Mouse (Mus musculus): ENCODE measurements around the gene Car6. TPM values are rescaled to one million over a fixed set of nuclear protein-coding genes. Genes with fewer than 3 reads are reported as not detected.

Car6 gene
- total and polyA plus RNA-seq, 3 experiments: not detected

DNA sequence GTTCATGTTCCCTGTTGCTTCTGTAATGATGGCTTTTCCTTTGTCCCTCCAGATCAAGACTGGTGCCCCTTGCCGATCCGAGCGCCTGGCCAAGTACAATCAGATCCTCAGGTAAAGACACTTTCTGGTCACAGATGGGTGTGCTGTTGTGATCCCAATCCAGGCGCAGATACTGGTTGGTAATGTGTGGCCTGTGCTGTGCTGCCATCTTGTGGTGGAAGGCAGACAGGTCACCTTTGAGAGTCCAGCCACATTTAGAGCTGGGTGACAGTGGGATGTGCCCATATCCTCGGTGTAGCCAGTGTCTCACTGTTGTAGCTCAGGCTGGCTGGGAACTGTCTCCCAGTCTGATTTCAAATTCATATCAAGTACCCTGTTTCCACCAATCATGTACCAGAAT lies 46.9 kb upstream of the Car6 start:
- in situ Hi-C loops (cut with MboI; ENCODE audit: low pct_ligation_motif_present, low pct_unique_long_range_greater_than_20kb, low sequenced_read_pairs) (no loop called here), dilution Hi-C loops (cut with MboI; ENCODE audit: extremely low pct_ligation_motif_present, extremely low pct_unique_long_range_greater_than_20kb, low sequenced_read_pairs) (no loop called here)
- Histone ChIP-seq H3K4me1 (ENCODE audit: control insufficient read depth in 1 of 2, insufficient read depth in 2 of 2) (peaks cover 0 to 16% of the 10 kb centered on the region in 2 experiments; a peak in 2 of 4 replicates), H3K79me2 (replicated peaks; ENCODE audit: control insufficient read depth, extremely low read depth, insufficient read depth, poor library complexity, severe bottlenecking) (peaks cover 4% of the 10 kb centered on the region), H3K27ac (ENCODE audit: insufficient read depth, low read depth) (no peak overlapping the region), H3K4me3 (replicated peaks in 1 of 3; ENCODE audit: low read depth in 2 of 3, low read length in 2 of 3, poor library complexity in 1 of 3) (no peak overlapping the region), H3K9me3 (replicated peaks; ENCODE audit: low read length) (no peaks in the 10 kb centered on the region), H3K9ac (ENCODE audit: insufficient read depth, low read depth) (no peak overlapping the region), H3K4me2 (ENCODE audit: insufficient read depth, low read depth, poor library complexity, severe bottlenecking) (no peak overlapping the region), H3K36me3 (replicated peaks in 1 of 2; ENCODE audit: control insufficient read depth in 1 of 2, insufficient read depth in 1 of 2, low read length in 1 of 2) (peaks cover 79 to 93% of the 10 kb centered on the region in 2 experiments), H3K27me3 (replicated peaks) (no peaks in the 10 kb centered on the region)
- peak; percentile 71 for DNase-seq (ENCODE audit: extremely low read depth)
- TF ChIP-seq CTCF (conservative IDR thresholded peaks at IDR 0.05 in 1 of 2, IDR thresholded peaks at IDR 0.05 in 1 of 2; ENCODE audit: low read depth in 2 of 2, low read length in 2 of 2) (peak; percentile 71 to 85), MYC (IDR thresholded peaks at IDR 0.05; ENCODE audit: low read depth, low read length) (no peak), SMC3 (IDR thresholded peaks at IDR 0.05; ENCODE audit: low read depth, low read length) (peak; percentile 48), ELF1 (IDR thresholded peaks at IDR 0.05; ENCODE audit: low read depth, low read length) (no peak), RAD21 (IDR thresholded peaks at IDR 0.05; ENCODE audit: low read depth, low read length) (peak; percentile 48)

DNA sequence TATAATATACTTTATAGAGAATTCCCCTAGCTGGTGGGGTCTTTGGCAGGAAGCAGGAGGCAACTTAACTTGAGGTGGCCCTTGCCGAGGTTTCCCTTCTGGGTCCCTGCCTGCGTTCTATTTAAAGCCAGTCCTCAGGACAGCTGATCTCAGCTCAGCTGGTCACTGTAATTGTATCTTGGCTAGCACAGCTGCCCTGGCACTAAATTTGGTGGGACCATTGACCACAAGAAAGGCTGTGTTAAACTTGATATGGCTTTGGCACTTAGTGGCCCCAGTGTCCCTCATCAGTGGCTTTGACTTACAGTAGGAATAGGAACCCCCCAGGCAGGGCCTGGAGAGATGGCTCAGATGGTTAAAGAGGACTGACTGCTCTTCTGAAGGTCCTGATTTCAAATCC lies 44.7 kb upstream of the Car6 start:
- Histone ChIP-seq H3K27me3 (replicated peaks) (no peaks in the 10 kb centered on the region), H3K9ac (ENCODE audit: insufficient read depth, low read depth) (no peak overlapping the region), H3K4me3 (replicated peaks in 1 of 3; ENCODE audit: low read depth in 2 of 3, low read length in 2 of 3, poor library complexity in 1 of 3) (no peak overlapping the region), H3K9me3 (replicated peaks; ENCODE audit: low read length) (no peaks in the 10 kb centered on the region), H3K4me2 (ENCODE audit: insufficient read depth, low read depth, poor library complexity, severe bottlenecking) (no peak overlapping the region), H3K4me1 (ENCODE audit: control insufficient read depth in 1 of 2, insufficient read depth in 2 of 2) (peaks cover 3 to 37% of the 10 kb centered on the region in 2 experiments), H3K79me2 (replicated peaks; ENCODE audit: control insufficient read depth, extremely low read depth, insufficient read depth, poor library complexity, severe bottlenecking) (peaks cover 22% of the 10 kb centered on the region), H3K27ac (ENCODE audit: insufficient read depth, low read depth) (no peak overlapping the region), H3K36me3 (replicated peaks in 1 of 2; ENCODE audit: control insufficient read depth in 1 of 2, insufficient read depth in 1 of 2, low read length in 1 of 2) (peaks cover 93 to 97% of the 10 kb centered on the region in 2 experiments)
- TF ChIP-seq MEF2A (IDR thresholded peaks at IDR 0.05; ENCODE audit: borderline replicate concordance, low read depth, low read length): no peak
- no peak for TF ChIP-seq E2F4 (IDR thresholded peaks at IDR 0.05; ENCODE audit: insufficient replicate concordance, low read depth, low read length)
- TF ChIP-seq SMC3 (IDR thresholded peaks at IDR 0.05; ENCODE audit: low read depth, low read length): no peak
- TF ChIP-seq MYC (IDR thresholded peaks at IDR 0.05; ENCODE audit: low read depth, low read length): no peak
- no peak for TF ChIP-seq ZKSCAN1 (IDR thresholded peaks at IDR 0.05; ENCODE audit: borderline replicate concordance, low read depth, low read length)
- no peak for TF ChIP-seq KAT2A (IDR thresholded peaks at IDR 0.05; ENCODE audit: insufficient replicate concordance, low read length)
- no peak for TF ChIP-seq UBTF (IDR thresholded peaks at IDR 0.05; ENCODE audit: low read depth, low read length)
- TF ChIP-seq MAFK (IDR thresholded peaks at IDR 0.05; ENCODE audit: insufficient replicate concordance, low read length): no peak
- no peak for TF ChIP-seq USF1 (IDR thresholded peaks at IDR 0.05; ENCODE audit: low read depth, low read length)
- dilution Hi-C loops (cut with MboI; ENCODE audit: extremely low pct_ligation_motif_present, extremely low pct_unique_long_range_greater_than_20kb, low sequenced_read_pairs) (no loop called here), in situ Hi-C loops (cut with MboI; ENCODE audit: low pct_ligation_motif_present, low pct_unique_long_range_greater_than_20kb, low sequenced_read_pairs) (no loop called here)
- DNase-seq (ENCODE audit: extremely low read depth): no peak

DNA sequence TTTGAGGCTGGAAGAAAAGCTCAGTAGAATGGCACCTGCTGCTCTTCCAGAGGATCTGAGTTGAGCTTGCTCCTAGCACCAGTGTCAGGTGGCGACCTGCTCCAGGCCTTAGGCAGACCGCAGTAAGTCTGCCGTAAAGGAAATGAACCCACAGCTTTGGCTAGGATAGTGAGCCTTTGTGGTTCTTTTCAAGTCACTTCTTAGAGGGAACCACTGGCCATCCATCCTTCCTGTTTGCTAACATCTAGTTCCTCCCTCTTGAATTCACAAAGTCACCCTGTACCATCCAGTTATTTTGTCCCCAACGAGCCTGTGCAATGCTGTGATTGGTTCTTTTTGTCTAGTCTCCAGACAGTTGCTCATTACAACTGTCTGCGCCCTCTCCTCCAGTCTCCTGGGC lies 41.6 kb upstream of the Car6 start:
- TF ChIP-seq JUND (conservative IDR thresholded peaks at IDR 0.05; ENCODE audit: low read depth, low read length): no peak
- Histone ChIP-seq H3K4me1 (ENCODE audit: control insufficient read depth in 1 of 2, insufficient read depth in 2 of 2) (peaks cover 3 to 43% of the 10 kb centered on the region in 2 experiments), H3K4me2 (ENCODE audit: insufficient read depth, low read depth, poor library complexity, severe bottlenecking) (no peak overlapping the region), H3K4me3 (replicated peaks in 1 of 3; ENCODE audit: low read depth in 2 of 3, low read length in 2 of 3, poor library complexity in 1 of 3) (no peak overlapping the region), H3K9ac (ENCODE audit: insufficient read depth, low read depth) (no peak overlapping the region), H3K79me2 (replicated peaks; ENCODE audit: control insufficient read depth, extremely low read depth, insufficient read depth, poor library complexity, severe bottlenecking) (peaks cover 48% of the 10 kb centered on the region), H3K36me3 (replicated peaks in 1 of 2; ENCODE audit: control insufficient read depth in 1 of 2, insufficient read depth in 1 of 2, low read length in 1 of 2) (peaks cover 70 to 87% of the 10 kb centered on the region in 2 experiments), H3K27ac (ENCODE audit: insufficient read depth, low read depth) (no peak overlapping the region), H3K27me3 (replicated peaks) (no peaks in the 10 kb centered on the region), H3K9me3 (replicated peaks; ENCODE audit: low read length) (no peaks in the 10 kb centered on the region)
- no peak for DNase-seq (ENCODE audit: extremely low read depth)
- in situ Hi-C loops (cut with MboI; ENCODE audit: low pct_ligation_motif_present, low pct_unique_long_range_greater_than_20kb, low sequenced_read_pairs): no loop called here
- dilution Hi-C loops (cut with MboI; ENCODE audit: extremely low pct_ligation_motif_present, extremely low pct_unique_long_range_greater_than_20kb, low sequenced_read_pairs): no loop called here
